Mouse (Mus musculus): ENCODE results near the gene 4930507D05Rik. TPM values are rescaled to one million over a fixed set of nuclear protein-coding genes. Genes with fewer than 3 reads are reported as not detected.

The 4930507D05Rik gene
- polyA plus RNA-seq, 1 experiment, result 0.14 TPM

DNA sequence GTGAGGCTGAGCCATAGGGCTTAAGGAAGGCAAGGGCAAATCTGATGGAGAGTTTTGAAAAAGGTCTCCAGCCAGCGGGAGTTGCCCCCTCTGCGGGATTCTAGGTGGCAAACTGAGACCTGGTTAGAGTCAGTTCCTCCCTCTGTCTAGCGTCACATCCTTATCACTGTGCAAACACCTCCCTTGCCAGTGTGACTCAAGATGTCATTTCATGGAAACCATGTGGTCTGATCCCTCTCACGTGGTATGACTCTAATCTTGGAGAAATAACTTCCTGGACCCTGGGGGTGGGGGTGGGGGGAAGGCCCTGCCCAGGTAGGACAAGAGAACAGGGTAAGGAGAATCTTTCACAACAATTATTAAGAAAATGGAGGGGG lies 35.7 kb upstream of the 4930507D05Rik start:
- no peaks in the 10 kb centered on the region for H3K36me3 ChIP-seq (ENCODE audit: control insufficient read depth, insufficient read depth, low read length)
- H3K27me3 ChIP-seq (replicated peaks; ENCODE audit: control insufficient read depth, insufficient read depth, low read length), result no peaks in the 10 kb centered on the region
- no peak for TF ChIP-seq CTCF (conservative IDR thresholded peaks at IDR 0.05; ENCODE audit: insufficient read depth, insufficient read length, low read depth, low read length)
- TF ChIP-seq POLR2A (IDR thresholded peaks at IDR 0.05; ENCODE audit: low read depth, low read length), result no peak
- H3K4me3 ChIP-seq (ENCODE audit: insufficient read depth, low read depth, low read length), result no peak overlapping the region
- peaks cover 6% of the 10 kb centered on the region; the same call in 1 of the 2 replicates for H3K4me1 ChIP-seq (ENCODE audit: control insufficient read depth, insufficient read depth, low read length)
- H3K27ac ChIP-seq (ENCODE audit: insufficient read depth, low read depth, low read length), result peak overlapping the region; percentile 67; the same call in 1 of the 2 replicates
- WGBS, result 45% methylated on average over 4 of the region's 4 CpGs
- DNase-seq, result no peak

GRCm38 (mm10) chr10:62418831-62419356 lies 30.4 kb upstream of the 4930507D05Rik start:
- Histone ChIP-seq H3K4me3 (ENCODE audit: insufficient read depth, low read depth, low read length) (no peak overlapping the region), H3K27me3 (replicated peaks; ENCODE audit: control insufficient read depth, insufficient read depth, low read length) (no peaks in the 10 kb centered on the region), H3K27ac (ENCODE audit: insufficient read depth, low read depth, low read length) (no peak overlapping the region), H3K4me1 (ENCODE audit: control insufficient read depth, insufficient read depth, low read length) (no peaks in the 10 kb centered on the region), H3K36me3 (ENCODE audit: control insufficient read depth, insufficient read depth, low read length) (no peaks in the 10 kb centered on the region)
- 74% methylated on average over 7 of the region's 7 CpGs for WGBS
- TF ChIP-seq POLR2A (IDR thresholded peaks at IDR 0.05; ENCODE audit: low read depth, low read length) (no peak), CTCF (conservative IDR thresholded peaks at IDR 0.05; ENCODE audit: insufficient read depth, insufficient read length, low read depth, low read length) (no peak)
- DNase-seq, result no peak

GRCm38 (mm10) chr10:62419422-62419821 lies 29.9 kb upstream of the 4930507D05Rik start:
- Histone ChIP-seq H3K27ac (ENCODE audit: insufficient read depth, low read depth, low read length) (no peak overlapping the region), H3K4me3 (ENCODE audit: insufficient read depth, low read depth, low read length) (no peak overlapping the region)

GRCm38 (mm10) chr10:62420399-62420798 lies 28.9 kb upstream of the 4930507D05Rik start:
- H3K36me3 ChIP-seq (ENCODE audit: control insufficient read depth, insufficient read depth, low read length), result no peaks in the 10 kb centered on the region
- 51% methylated on average over 6 of the region's 6 CpGs for whole genome bisulfite sequencing
- H3K27ac ChIP-seq (ENCODE audit: insufficient read depth, low read depth, low read length), result no peak overlapping the region

More at GRCm38 (mm10) chr10:62419422-62419821, 29.9 kb upstream of the 4930507D05Rik start:
- no peak for TF ChIP-seq POLR2A (IDR thresholded peaks at IDR 0.05; ENCODE audit: low read depth, low read length)
- WGBS, result 81% methylated on average over 5 of the region's 5 CpGs
- no peaks in the 10 kb centered on the region for H3K27me3 ChIP-seq (replicated peaks; ENCODE audit: control insufficient read depth, insufficient read depth, low read length)
- no peaks in the 10 kb centered on the region for H3K4me1 ChIP-seq (ENCODE audit: control insufficient read depth, insufficient read depth, low read length)
- DNase-seq, result no peak
- no peaks in the 10 kb centered on the region for H3K36me3 ChIP-seq (ENCODE audit: control insufficient read depth, insufficient read depth, low read length)

GRCm38 (mm10) chr10:62421127-62421526 lies 28.2 kb upstream of the 4930507D05Rik start:
- Histone ChIP-seq H3K4me1 (ENCODE audit: control insufficient read depth, insufficient read depth, low read length) (no peaks in the 10 kb centered on the region), H3K36me3 (ENCODE audit: control insufficient read depth, insufficient read depth, low read length) (no peaks in the 10 kb centered on the region), H3K27me3 (replicated peaks; ENCODE audit: control insufficient read depth, insufficient read depth, low read length) (no peaks in the 10 kb centered on the region), H3K27ac (ENCODE audit: insufficient read depth, low read depth, low read length) (no peak overlapping the region), H3K4me3 (ENCODE audit: insufficient read depth, low read depth, low read length) (no peak overlapping the region)
- TF ChIP-seq CTCF (conservative IDR thresholded peaks at IDR 0.05; ENCODE audit: insufficient read depth, insufficient read length, low read depth, low read length) (no peak), POLR2A (IDR thresholded peaks at IDR 0.05; ENCODE audit: low read depth, low read length) (no peak)
- WGBS, result 95% methylated on average over 3 of the region's 3 CpGs
- no peak for DNase-seq

More at GRCm38 (mm10) chr10:62420399-62420798, 28.9 kb upstream of the 4930507D05Rik start:
- no peaks in the 10 kb centered on the region for H3K27me3 ChIP-seq (replicated peaks; ENCODE audit: control insufficient read depth, insufficient read depth, low read length)
- no peak for DNase-seq
- H3K4me1 ChIP-seq (ENCODE audit: control insufficient read depth, insufficient read depth, low read length), result no peaks in the 10 kb centered on the region
- H3K4me3 ChIP-seq (ENCODE audit: insufficient read depth, low read depth, low read length), result no peak overlapping the region
- TF ChIP-seq POLR2A (IDR thresholded peaks at IDR 0.05; ENCODE audit: low read depth, low read length) (no peak), CTCF (conservative IDR thresholded peaks at IDR 0.05; ENCODE audit: insufficient read depth, insufficient read length, low read depth, low read length) (no peak)

DNA sequence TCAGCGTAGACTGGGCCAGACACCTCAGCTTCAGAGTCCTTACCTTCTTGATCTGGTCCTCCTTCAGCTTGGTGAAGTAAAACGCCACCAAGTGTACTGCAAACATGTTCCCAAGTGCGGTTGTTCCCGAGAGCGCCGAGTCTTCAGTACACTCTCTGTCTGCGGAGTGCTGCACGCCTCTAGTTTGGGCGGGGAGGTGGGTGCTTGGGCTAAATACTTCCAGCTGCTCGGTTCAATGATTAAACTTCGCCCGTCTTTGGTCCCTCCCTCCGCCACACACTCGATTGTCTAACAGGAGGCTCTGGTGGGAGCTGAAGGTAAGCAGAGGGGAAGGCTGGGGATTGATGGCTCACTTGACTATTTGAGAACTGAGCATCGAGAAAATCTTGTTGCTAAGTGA lies 27.0 kb upstream of the 4930507D05Rik start, which contains the start of gene Hkdc1:
Hkdc1 (minus strand) TSS at position 237 of the 400 bp plus-strand sequence.
- Histone ChIP-seq H3K4me1 (ENCODE audit: control insufficient read depth, insufficient read depth, low read length) (no peaks in the 10 kb centered on the region), H3K36me3 (ENCODE audit: control insufficient read depth, insufficient read depth, low read length) (no peaks in the 10 kb centered on the region), H3K27me3 (replicated peaks; ENCODE audit: control insufficient read depth, insufficient read depth, low read length) (no peaks in the 10 kb centered on the region), H3K4me3 (ENCODE audit: insufficient read depth, low read depth, low read length) (no peak within 1 kb of the TSS), H3K27ac (ENCODE audit: insufficient read depth, low read depth, low read length) (no peak within 1 kb of the TSS)
- 33% methylated on average over 15 of the region's 15 CpGs for WGBS
- DNase-seq, result peak; percentile 25
- TF ChIP-seq CTCF (conservative IDR thresholded peaks at IDR 0.05; ENCODE audit: insufficient read depth, insufficient read length, low read depth, low read length), result no peak
- TF ChIP-seq POLR2A (IDR thresholded peaks at IDR 0.05; ENCODE audit: low read depth, low read length), result no peak

DNA sequence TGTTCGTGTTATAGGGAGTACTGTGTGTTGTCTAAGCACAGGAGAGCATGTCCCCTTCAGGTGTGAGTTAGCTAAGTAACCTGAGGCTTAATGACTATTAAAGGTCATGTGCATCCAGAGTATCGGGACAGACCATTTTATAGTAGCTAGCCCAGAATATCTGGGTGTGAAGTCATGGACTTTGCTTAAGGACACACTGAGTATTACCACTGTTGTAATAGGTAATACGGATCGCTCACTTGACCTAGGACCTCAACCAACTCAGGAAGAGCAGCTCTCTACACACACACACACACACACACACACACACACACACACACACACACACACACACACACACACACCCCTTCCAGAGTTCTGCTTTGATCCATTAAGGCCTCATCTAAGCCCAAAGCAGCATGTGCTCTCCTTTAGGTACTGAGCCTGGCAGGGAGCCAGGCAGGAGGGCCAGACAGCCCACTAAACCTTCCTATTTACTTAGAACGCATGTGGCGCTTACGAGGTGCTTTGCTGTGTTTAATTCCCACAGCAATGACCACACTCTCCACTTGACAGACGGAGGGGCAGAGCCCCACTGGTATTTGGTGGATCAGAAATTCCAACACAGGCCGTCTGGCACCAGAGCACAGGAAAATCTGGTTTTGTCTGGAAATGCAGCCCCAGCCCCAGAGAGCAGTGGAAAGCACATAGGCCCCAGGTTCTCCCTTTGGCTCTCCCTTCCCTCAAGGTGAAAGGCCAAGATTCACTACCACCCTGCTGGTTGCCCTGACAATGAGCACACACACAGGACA lies 24.0 kb upstream of the 4930507D05Rik start:
- H3K27ac ChIP-seq (ENCODE audit: insufficient read depth, low read depth, low read length), result no peak overlapping the region
- 47% methylated on average over 9 of the region's 9 CpGs for WGBS
- H3K36me3 ChIP-seq (ENCODE audit: control insufficient read depth, insufficient read depth, low read length), result peaks cover 3% of the 10 kb centered on the region; the same call in 1 of the 2 replicates
- TF ChIP-seq CTCF (conservative IDR thresholded peaks at IDR 0.05; ENCODE audit: insufficient read depth, insufficient read length, low read depth, low read length), result no peak
- TF ChIP-seq POLR2A (IDR thresholded peaks at IDR 0.05; ENCODE audit: low read depth, low read length), result no peak
- peak; percentile 23 for DNase-seq
- H3K27me3 ChIP-seq (replicated peaks; ENCODE audit: control insufficient read depth, insufficient read depth, low read length), result no peaks in the 10 kb centered on the region
- H3K4me3 ChIP-seq (ENCODE audit: insufficient read depth, low read depth, low read length), result no peak overlapping the region
- no peaks in the 10 kb centered on the region for H3K4me1 ChIP-seq (ENCODE audit: control insufficient read depth, insufficient read depth, low read length)

Measured in kidney, adult 2 months (tissue).